ENCODE assay signal across 23 mouse cellular contexts in the genomic region with DNA sequence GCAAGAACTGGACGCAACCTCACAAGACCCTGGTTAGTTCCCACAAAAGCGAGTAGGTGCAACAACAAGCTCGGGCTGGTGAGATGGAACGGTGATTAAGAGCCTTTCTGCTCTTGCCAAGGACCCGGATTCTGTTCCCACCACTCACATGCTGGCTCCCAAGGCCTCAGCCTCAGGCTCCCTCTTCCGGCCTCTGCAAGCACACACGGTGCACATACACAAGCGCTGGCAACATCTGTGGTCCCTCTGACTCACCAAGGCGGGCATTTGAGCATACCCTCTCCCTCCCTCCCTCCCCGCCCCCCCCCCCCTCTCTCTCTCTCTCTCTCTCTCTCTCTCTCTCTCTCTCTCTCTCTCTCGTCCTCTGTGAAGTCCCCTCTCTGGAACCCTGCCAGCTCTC. TPM values are rescaled to one million over a fixed set of nuclear protein-coding genes. Genes with fewer than 3 reads are reported as not detected.
DNase-seq lines count a peak whose midpoint lies in the region; TF ChIP-seq lines count a peak whose summit lies in the region.
"Had no signal": no experiment of that assay in that cellular context is flagged by ENCODE, and none has a peak within 500 bp of the region (broad histone marks: within the 10 kb centered on the region; RNA-seq: fewer than 3 reads in every experiment).

No protein-coding gene starts in this region.

- peak; percentile 12 for DNase-seq in kidney, postnatal 10 days
- no peak for DNase-seq in kidney, adult 8-10 months
- DNase-seq in retina, postnatal 1 day = peak; percentile 52
- DNase-seq in retina, embryonic 14.5 days (ENCODE audit: low spot score) = no peak
- DNase-seq in ZHBTc4 (ENCODE audit: low read depth, low spot score) = peak; percentile 49
- DNase-seq in left cerebral cortex, adult 2 months (ENCODE audit: extremely low spot score in 1 of 2, low spot score in 2 of 2) = no peak
- DNase-seq in urinary bladder, postnatal 10 days (ENCODE audit: low spot score) = no peak
- DNase-seq: adrenal gland, postnatal 25 days; heart, postnatal 36 days; kidney, adult 9 months; layer of hippocampus, adult 9-11 months; lung, postnatal 14 days; right cerebral cortex, postnatal 14 days had no signal

- no peak for TF ChIP-seq CTCF in left cerebral cortex, adult 2 months (IDR thresholded peaks at IDR 0.05)

- H3K4me3 ChIP-seq in left cerebral cortex, adult 2 months = no peak overlapping the region
- H3K4me3 ChIP-seq: erythroblast, embryonic 14.5 days; forebrain, embryonic 12.5 days; heart, embryonic 10.5 days; heart, embryonic 15.5 days; hindbrain, embryonic 13.5 days; limb, embryonic 12.5 days; liver, embryonic 15.5 days; midbrain, embryonic 10.5 days; myocyte; neural tube, embryonic 12.5 days had no signal

- intact Hi-C loops in left cerebral cortex, adult 2 months (cut with DNase I) = no loop called here

- no peak overlapping the region for H3K27ac ChIP-seq in left cerebral cortex, adult 2 months
- H3K27ac ChIP-seq: forebrain, embryonic 12.5 days; heart, embryonic 10.5 days; heart, embryonic 15.5 days; hindbrain, embryonic 13.5 days; liver, embryonic 15.5 days; midbrain, embryonic 10.5 days; neural tube, embryonic 12.5 days had no signal

RNA-seq across cellular contexts. Expression of a gene that starts 31.1 kb away (rescaled TPM):
- 1 to 10 TPM; 5.8 to 6.3 TPM for total RNA-seq in left cerebral cortex, adult 2 months (2021)

RNA-seq across cellular contexts. Expression of a gene that starts 31.5 kb away (rescaled TPM):
- 10 to 100 TPM; 66.8 to 67.0 TPM for total RNA-seq in left cerebral cortex, adult 2 months (2021)

Comparison
In these comparisons a context has a peak if more than half of its experiments do, and no peak if none do; other contexts are left out.
1. DNase-seq: peak in kidney, postnatal 10 days (single experiment), retina, postnatal 1 day (single experiment) and ZHBTc4 (single experiment); none in kidney, adult 8-10 months (0 of 2), retina, embryonic 14.5 days (single experiment), left cerebral cortex, adult 2 months (0 of 2) and urinary bladder, postnatal 10 days (single experiment).